Mouse (Mus musculus): ENCODE data around the gene Gm9945.

Gene Gm9945

GRCm38 (mm10) chr11:53493243-53493955 is 13.4 kb downstream of the Gm9945 start:
- DNase-seq (ENCODE audit: low spot score in 2 of 2): no peak

- DNase-seq (ENCODE audit: low spot score in 2 of 2): no peak
These were observed 15.5 kb downstream of the Gm9945 start for GRCm38 (mm10) chr11:53495417-53495816.

GRCm38 (mm10) chr11:53496946-53497345 is 17.0 kb downstream of the Gm9945 start:
- DNase-seq (ENCODE audit: low spot score in 2 of 2): no peak

DNA sequence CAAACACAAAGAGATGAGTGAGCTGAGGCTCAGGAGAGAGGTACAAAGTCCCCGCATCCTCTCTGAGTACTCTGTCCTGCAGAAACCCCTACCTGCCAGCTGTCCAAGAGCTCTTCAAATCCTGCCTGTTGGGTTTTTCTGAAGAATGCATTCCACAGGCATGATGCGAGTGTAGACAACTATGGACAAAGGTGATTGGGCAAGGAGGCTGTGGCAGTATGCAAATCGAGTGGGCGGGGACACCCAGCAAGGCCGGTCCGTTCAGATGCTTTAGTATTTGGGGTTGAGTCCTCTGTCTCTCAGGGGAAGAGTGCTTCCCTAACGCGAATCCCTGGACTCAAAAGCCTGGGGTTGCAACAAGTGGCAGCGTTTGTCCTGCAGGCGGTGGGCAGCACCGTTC is 20.6 kb downstream of the Gm9945 start:
- DNase-seq (ENCODE audit: low spot score in 2 of 2): no peak

DNA sequence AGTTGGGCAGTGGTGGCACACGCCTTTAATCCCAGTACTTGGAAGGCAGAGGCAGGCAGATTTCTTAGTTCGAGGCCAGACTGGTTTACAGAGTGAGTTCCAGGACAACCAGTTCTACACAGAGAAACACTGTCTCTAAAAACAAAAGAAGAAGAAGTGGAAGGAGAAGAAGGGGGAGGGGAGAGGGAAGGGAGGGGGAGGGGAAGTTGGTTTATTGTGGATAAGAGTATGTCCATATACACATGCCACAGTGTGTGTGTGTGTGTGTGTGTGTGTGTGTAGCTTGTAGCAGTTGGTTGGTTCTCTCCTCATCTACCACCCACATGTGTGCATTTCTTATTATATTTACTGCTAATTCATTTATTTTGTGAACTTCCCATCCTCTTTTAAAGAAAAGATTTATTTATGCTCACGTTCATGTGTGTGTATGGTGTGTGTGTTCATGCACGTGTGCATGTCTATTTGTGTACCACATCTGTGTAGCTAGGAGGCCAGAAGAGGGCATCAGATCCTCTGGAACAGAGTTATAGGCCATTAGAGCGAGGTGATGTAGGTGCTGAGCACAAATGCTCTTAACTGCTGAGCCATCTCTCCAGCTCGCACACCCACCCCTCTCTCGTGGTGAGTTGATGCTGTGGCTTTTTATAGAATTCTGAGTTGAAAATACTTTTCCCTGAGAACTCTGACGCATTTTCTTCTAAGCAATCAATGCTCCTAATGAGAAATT is 22.2 kb downstream of the Gm9945 start:
- no peak for DNase-seq (ENCODE audit: low spot score in 2 of 2)

GRCm38 (mm10) chr11:53503738-53504137 is 23.8 kb downstream of the Gm9945 start:
- DNase-seq (ENCODE audit: low spot score in 2 of 2): no peak

- no peak for DNase-seq (ENCODE audit: low spot score in 2 of 2)
These were observed 24.4 kb downstream of the Gm9945 start for GRCm38 (mm10) chr11:53504376-53504775.

DNA sequence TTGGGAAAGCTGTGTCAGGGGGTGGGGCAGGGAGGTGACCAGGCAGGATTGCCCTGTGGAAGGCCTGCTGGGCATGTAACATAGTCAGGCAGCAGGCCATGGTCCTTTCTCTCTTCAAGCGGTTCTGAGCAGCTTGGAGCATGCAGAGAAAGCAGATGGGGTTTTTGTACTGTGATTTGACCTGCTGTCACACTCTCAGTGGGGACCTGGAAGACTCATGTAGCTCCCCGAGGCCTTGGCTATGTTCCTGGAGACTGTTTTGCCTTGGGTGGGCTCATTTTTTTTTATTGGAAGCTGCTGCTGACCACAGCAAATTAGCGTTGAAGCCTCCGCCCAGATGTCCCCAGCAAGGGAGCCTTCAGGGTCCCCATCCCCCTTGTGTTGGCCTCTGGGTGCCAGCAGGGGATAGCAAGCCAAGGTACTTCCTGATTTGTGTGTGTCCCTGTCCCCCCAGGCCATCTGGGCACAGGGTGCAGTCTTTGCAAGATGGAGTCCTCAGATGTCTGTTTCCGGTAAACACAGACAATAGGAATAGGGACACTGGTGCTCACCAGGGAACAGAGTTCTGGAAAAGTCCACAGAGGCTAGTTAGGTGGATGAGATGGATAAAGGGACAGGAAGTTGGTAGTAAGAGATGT is 25.2 kb downstream of the Gm9945 start:
- DNase-seq (ENCODE audit: low spot score in 2 of 2): peak in 1 of 2 experiments; percentile 77

GRCm38 (mm10) chr11:53507098-53507805 is 27.3 kb downstream of the Gm9945 start:
- DNase-seq (ENCODE audit: low spot score in 2 of 2): peak in 1 of 2 experiments; percentile 30

DNA sequence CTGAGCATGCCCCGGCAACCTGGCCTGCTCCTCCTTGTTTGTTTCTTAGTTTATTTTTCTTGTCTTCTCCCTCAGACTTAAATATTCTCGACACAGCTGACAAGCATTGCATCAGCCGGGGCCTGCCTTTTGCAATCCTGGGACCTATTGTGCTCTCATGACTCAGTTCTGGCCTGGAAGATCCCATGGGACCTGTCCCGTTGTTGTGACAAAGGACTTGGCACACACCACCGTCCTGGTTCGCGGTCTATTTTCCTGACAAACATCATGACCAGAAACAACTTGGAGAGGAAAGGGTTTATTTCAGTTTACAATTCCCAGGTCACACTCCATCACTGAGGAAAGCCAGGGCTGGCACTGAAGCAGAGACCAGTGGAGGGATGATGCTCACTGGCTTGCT is 28.2 kb downstream of the Gm9945 start:
- no peak for DNase-seq (ENCODE audit: low spot score in 2 of 2)

DNA sequence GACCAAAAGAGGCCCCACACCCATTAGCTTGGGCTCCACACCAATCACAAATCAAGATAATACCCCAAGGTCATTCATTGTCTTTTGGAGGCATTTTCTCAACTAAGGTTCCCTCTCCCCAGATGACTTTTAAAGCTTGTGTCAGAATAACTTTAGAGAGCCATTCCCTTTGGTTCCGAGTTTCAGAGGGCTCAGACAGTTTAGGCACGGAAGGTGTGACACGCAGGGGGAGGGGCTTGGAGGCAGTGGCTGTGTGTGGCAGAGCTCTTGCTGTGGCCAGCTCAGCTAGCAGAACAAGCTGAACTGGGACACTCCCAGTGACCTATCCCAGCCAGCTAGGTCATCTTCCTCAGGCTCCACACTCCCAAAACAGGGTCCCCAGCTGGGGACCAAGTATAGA is 28.6 kb downstream of the Gm9945 start:
- no peak for DNase-seq (ENCODE audit: low spot score in 2 of 2)

DNA sequence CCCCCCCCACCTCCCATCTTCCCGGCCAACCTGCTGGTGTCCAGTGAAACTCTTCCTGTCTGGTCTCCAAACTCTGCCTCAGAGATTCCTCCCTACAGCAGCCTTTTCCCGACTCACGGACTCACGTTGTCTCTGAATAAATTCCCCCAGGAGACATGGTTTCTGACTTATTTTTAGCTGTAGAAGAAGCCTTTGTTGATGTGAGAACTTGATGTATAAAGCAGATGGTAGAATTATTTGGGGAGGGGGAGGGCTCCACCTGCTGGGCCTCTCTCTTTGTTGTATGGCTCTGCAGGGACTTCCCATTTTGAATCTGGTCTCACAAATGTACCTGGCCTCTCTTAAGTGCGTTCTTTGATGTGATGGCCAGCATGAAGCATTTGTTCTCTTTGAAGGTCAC is 30.4 kb downstream of the Gm9945 start:
- no peak for DNase-seq (ENCODE audit: low spot score in 2 of 2)

GRCm38 (mm10) chr11:53516775-53517627 is 37.0 kb downstream of the Gm9945 start:
- DNase-seq (ENCODE audit: low spot score in 2 of 2): no peak

DNA sequence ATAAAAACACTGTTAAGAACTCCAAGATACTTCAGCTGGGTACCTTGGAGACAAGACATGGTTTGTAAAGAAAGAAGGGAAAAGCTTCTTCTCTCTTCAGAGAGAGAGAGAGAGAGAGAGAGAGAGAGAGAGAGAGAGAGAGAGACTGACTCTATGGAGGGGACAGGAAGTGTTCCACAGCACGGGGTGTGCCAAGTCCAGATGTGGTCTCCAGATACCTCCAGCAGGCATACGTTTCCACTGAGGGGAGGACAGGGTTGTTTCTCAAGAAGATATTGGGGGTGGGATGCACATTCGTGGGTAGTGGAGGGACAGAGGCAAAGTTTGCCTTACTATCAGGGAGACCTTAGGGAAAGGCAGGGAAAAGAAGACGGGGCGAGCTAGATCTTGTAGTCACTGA is 38.8 kb downstream of the Gm9945 start:
- DNase-seq (ENCODE audit: low spot score in 2 of 2): no peak

DNA sequence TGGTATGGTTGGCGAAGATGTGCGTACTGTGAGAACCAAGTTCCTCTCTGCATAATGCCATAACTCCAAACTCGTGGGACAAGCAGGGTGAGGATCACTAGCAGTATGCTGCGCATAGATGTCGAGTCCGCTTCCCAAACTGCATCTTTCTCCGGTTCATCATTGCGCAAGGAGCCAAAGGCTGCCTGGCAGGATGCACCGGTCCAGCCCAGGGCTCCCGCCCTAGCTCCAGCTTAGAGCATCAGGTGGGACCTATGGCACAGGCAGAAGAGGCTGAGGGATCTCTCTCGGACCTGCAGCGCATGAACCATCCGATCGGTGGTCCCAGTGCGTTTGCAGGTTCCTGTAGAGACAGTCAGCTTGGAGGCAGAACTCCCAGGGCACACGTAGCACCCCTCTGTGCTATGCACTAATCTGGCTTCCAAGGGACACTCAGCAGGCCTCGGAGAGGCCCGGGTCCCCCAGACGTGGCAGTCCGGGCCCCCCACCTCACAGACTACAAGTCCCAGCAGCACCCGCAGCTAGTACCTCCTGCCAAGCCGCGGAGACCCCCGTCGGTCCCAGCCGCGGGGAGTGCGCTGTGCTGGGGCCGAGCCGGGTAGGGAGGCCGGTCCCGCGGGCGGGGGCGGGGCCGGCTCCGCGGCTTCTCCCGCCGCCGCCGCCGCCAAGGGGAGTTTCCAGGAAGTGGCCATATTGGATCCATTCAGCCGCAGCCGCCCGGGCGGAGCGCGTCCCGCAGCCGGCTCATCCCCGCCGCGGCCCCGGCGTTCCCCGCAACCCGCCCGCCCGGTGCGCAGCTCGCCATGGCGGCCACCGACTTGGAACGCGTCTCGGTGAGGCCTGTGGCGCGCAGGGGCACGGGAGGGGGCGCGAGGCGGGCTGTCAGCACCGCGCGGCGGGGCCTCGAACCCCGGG is 39.5 kb downstream of the Gm9945 start, which contains the start of gene Sept8:
Gene Sept8, plus strand, starts transcription at position 51 of the 915 bp plus-strand sequence.
- DNase-seq (ENCODE audit: low spot score in 2 of 2): peak in 1 of 2 experiments; percentile 49

GRCm38 (mm10) chr11:53520122-53520978 is 40.4 kb downstream of the Gm9945 start:
- peak in 1 of 2 experiments; percentile 29 for DNase-seq (ENCODE audit: low spot score in 2 of 2)

- no peak for DNase-seq (ENCODE audit: low spot score in 2 of 2)
These were observed 41.3 kb downstream of the Gm9945 start for GRCm38 (mm10) chr11:53521120-53521820.

DNA sequence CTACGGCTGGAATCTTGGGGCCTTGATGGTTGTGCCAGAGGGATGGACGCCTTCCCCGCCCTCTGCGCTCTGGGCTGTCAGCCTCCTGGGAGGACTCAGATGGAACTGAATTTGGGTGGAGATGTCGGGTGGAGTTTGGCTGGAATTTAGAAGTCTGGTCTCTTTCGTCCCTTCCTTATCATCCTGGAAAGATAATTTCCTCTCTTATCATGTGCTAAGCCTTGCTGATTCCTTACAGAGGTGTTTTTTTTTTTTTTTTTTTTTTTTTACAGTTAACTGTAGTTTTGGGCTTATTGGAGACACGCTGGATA is 41.8 kb downstream of the Gm9945 start:
- DNase-seq (ENCODE audit: low spot score in 2 of 2): no peak

DNA sequence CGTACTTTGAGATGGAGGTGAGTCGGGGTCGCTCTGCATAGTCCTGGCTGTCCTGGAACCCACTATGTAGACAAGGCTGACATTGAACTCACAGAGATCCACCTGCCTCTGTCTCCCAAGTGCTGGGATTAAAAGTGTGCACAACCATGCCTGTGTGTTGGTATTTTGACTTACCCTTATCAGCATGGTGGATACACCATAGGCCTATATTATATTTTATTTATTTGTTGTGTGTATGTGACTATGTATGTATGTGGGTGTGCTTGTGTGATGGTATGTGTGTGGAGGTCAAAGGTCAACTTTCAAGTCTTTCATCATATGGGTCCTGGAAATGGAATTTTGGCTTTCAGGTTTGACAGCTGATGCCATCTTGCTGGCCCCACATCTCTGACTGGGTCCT is 42.4 kb downstream of the Gm9945 start:
- no peak for DNase-seq (ENCODE audit: low spot score in 2 of 2)
